Mouse (Mus musculus): Measurements from ENCODE around the gene Stra6.

Stra6 gene

DNA sequence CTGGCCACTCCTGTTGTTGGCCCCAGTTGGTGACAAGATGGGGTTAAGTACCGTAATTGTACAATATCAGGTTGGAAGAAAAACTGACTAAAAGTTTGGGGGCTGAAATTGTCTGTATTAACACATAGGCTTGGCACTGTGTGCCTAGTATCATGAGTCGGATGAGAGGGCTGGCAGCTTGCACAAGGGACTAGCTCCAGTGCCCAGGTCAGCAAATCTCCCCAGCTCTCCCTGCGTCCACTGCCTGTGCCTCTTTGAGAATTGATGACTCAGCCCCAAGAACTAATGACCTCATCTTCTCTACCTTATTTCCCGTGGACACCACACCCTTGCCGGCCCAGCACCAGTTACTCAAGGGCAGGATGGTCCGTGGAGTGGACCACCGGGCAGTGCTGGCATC lies 13.7 kb upstream of the Stra6 start:
- DNase-seq (ENCODE audit: low spot score), result no peak

DNA sequence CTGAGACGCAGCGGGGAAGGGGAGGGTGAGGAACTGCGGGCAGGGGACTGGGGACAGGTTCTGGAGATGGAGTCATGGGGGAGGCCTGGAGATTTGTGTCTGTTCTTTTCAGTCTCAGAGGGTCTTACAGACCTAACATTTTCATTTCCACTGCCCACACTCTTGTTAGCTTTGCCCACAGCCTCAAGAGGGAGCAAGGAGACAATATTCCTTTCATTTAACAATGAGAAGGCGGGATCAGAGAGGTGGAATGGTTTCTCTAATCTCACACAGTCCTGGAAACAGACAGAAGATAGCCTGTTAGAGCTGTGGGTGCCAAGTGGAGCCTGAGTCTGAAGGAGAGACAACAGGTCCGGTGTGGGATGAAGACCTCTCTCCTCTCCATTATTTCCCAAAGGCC lies 11.7 kb upstream of the Stra6 start:
- no peak for DNase-seq (ENCODE audit: low spot score)

DNA sequence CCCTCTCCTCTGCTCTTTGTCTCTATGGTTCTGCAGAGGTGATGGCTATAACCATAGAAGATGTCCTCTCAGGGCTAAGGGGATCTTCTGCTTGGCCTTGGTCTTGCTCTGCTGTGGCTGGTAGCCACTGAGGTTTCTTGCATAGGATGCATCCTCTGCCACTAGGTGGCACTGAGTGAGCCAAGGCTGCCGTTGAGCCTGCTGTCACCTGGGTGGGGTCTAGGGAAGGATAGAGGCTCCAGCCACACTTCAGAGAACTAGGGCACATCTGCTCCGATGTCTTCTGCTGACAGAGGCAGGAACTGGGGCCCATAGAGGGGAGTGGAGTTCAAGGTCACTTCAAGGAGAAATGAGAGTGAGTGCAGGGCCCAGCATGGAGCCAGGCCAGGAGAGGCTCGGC lies 10.5 kb upstream of the Stra6 start:
- peak; percentile 37 for DNase-seq (ENCODE audit: low spot score)

DNA sequence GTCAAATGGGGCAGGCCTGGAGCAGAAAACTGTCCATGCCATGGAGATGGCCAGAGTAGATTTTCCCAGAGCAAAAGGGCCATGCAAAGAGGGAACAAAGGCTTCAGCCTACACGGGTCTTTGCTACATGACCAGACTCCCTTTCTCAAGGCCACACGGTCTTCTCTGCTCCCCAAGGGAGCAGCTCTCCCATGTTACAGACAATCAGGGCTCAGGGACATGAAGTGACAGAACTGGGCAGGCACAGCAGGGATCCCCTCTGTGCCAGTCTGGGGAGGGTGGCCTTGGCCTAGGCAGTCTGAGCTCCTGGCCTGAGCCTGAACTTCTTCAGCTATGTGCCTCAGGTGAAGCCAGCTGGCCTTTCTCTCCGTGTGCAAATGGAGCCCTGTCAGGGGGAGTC lies 10.0 kb upstream of the Stra6 start:
- DNase-seq (ENCODE audit: low spot score), result no peak

DNA sequence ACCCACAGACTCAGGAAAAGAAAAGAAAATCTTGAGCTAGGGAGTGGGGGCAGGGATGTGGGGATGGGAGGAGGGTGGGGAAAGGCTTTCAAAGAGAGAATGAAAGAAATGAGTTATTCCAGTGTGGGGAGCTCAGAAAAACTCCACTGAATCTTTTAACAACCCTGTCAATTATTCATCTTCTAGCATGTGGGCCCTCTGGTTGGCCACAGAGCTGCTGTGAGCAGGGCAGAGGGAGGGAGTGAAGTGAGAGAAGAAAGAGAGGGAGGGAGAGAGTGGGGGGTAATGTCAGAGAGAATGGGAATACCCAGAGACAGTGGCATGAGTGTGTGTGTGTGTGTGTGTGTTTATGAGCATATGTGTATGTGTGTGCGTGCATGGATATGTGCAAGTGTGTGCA lies 9.6 kb upstream of the Stra6 start:
- DNase-seq (ENCODE audit: low spot score), result no peak

DNA sequence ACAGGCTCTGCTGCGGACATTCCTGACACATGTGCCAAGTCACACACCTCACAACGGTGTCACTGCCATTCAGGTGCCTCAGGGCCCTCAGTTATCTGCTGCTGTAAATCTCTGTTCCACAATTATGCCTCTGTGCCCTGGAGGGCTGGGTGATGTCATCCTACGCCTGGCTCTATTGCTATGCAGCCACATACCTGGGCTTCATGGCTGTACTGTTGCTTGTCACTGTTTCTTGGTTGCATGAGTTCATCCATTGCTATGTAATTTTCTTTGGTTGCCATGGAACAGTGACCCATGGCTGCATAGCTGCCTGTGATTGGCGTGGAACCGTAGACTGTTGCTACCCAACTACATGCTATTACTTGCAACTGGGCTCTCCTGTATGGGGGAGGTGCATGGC lies 7.9 kb upstream of the Stra6 start:
- no peak for DNase-seq (ENCODE audit: low spot score)

DNA sequence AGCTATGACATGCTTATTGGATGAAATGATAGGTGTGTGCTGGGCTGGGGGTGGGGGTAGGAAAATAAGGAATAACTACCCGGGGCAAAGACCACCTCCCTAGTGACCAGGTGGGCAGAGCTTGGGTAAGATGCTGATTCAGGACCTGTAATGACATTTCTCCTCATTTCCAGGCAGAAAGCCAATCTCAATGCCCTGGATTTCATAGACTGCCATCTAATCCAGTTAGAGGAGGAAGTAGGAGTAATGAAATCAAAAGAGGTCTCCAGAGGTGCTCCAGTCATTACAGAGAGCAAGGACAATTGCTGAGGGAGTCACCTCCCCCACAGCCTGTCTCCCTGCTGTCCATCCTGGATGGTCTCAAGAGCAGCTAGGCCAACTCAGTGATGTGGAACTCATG lies 3.7 kb upstream of the Stra6 start:
- no peak for DNase-seq (ENCODE audit: low spot score)

DNA sequence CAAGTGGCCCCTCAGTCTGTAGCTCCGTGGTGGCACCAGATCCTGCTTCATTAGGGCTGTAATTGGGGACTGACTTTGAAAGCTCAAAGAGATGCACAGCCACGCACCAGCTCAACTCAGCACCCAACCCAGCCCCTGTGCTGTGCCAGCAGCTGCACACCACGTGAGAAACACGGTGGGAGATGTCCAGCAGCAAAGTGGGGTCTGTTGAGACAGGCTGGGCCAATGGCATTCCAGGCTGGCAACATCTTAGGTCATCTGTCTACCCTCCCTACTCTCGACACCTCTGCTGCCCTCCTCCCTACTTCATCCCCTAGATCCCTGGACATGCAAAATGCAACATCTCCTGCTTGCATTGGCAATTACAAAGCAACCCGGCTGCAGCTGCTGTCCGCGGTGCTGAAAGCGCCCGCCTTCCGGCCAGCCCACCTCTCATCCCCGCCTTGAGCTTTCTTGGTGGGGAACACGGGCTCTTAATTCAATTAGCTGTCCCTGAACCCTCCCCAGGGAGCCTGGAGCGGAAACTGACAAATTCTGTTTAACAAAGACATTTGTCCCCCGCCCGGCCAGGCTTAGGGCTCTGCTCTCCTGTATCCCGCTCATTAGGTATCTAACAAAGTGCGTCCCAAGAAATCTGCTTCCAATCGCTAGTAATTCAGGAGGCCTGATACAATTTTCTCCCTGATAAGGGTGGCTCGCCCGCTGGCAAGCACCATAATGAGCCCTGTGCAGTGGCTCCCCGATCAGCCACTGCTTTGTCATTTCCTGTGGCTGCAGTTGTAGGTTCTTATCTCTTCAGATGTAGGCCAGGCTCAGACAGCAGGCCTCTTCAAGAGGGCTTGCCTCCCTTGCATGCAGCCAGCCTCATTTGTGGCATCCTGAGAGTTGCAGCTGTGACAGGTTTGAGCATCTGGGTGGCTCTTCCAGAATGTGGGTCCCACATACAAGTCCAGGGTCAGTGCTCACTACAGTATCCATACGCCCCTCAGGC lies 2.6 kb upstream of the Stra6 start:
- no peak for DNase-seq (ENCODE audit: low spot score)

DNA sequence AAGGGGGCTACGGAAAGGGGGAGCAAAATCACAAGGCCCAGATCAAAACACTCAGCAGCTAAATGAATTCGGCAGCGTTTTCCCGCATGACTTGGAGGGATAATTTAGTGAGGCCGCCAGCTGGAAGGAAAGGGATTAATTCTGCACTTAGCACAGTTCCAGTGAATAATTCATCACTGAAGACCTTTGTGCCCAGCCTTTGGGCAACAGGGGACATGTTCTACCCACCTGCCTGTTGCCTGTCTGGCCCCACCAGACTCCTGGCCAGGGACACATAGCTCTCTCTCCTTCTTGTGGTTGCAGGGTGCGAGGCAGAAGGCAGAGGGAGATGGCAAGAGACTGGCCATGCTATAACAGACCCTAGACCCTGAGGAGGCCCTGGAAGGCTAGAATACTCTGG lies 1.9 kb downstream of the Stra6 start:
- no peak for DNase-seq (ENCODE audit: low spot score)

DNA sequence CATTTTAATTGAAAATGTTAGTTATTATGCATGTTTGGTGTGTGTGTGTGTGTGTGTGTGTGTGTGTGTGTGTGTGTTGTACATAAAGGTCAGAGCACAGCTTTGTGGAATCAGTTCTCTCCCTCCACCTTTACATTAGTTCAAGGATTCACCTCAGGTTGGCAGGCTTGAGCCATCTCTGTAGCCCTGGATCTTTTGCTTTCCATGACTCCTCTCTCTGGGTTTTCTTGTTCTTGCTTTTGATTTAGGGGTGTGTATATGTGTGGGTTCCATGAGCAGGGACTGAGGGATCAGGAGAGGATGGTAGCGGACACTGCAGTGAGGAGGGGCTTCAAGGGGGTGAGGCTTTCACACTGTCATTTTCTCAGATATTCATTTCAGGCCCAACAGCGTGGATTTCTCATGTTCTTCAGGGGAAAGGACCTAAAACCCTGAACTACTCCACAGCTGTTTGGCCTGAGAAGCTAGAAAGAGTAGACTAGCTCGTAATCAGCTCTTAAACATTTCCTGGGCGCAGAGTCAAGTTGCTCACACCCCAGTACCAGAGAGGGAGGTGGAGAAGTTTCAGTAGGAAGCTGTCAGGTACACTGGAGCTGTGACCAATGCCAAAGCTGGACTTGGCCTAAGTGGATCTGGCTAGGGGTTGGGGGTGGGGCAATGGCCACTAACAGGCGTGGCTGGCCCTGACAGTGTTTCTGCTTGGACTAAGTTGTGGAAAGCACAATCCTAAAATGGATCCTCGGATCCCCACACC lies 2.6 kb downstream of the Stra6 start:
- DNase-seq (ENCODE audit: low spot score), result no peak

DNA sequence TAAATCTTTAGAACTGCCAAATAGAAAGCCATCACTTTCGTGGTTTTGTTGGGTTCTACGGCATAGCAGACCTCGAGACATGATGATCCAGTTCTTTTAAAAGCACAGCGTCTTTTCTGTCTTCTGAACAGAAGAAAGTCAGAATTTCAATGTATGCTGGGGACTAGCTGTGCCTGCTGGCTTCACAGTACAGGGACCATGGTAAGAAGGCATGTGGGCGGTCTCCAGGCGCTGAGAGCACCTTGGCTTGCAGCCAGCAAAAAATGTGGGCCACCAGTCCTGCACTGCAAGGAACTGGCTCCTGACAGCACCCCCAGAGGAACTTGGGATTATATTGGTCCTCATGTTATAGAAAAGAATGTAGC lies 3.1 kb downstream of the Stra6 start:
- DNase-seq (ENCODE audit: low spot score), result no peak

DNA sequence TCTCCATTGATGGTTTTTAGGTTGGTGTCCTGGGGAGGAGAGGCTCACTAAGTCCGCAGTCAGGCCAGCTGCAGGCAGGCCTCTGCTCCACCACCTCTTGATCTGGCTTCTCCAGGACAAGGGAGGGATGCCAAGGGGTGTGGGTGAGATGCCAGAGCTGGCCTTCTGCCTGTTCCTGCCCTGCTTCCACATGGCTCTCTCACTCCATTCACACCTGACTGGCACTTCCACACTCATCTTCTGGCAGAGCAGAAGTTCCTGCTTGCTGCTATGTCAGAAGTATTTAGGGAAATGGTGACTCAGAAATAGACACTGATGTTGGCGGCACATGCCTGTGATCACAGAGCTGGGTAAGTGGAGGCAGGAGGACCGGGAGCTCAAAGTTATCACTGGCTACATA lies 4.0 kb downstream of the Stra6 start:
- DNase-seq (ENCODE audit: low spot score), result no peak

DNA sequence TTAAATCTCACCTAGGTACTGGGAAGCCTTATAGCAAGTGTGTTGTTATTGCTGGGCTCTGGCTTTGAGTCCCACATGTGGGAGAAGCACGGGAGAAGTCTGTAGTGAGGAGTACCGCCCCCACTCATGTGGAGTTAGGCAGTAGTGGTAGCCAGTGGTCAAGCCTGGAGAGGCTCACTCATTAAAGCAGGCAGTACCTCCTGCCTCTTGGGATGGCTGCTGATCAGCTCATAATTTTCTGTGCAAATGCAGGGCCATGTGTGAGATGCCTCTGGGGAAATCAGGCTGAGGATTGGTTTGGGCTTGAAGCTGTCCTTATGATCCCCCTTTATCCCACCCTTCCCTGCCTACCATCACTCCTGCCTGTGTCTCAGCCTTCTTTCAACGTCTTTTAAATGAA lies 11.0 kb downstream of the Stra6 start:
- DNase-seq (ENCODE audit: low spot score), result no peak

DNA sequence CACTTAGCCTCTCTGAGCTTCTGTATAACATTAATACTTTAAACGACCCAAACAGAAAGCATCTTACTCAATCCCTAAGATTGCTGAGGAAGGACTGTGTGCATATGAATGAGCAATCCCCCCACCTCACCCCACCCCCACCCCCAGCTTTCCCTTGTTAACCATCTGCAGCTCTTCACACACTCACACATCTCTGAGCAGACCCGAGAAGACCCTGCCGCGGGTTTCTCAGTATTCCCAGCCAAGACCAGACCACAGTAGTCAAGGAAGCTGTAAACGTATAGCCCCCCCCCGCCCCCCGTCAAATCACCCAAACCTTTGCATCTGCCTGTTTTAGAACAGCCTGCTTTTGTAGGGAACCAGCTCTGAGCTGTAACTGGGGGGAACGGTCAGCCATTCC lies 21.0 kb downstream of the Stra6 start:
- no peak for DNase-seq (ENCODE audit: low spot score)

DNA sequence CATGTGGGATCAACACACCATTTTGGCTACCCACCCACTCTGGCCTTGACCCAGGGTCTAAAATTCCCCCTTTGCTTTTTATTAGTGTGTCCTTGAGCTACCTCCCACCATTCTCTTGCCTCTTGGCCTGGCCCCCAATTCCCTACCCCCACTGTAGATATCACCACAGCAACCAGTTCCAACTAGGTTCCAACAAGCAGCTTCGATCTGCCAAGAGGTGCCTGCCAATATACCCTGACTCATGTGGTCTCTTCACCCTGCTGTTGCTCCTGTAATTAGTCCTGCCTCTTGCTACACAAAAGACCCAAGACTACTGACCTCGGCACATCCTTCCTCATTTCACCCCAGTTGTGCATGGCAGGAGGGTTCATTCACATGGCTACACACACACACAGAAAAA lies 21.5 kb downstream of the Stra6 start:
- DNase-seq (ENCODE audit: low spot score), result no peak

DNA sequence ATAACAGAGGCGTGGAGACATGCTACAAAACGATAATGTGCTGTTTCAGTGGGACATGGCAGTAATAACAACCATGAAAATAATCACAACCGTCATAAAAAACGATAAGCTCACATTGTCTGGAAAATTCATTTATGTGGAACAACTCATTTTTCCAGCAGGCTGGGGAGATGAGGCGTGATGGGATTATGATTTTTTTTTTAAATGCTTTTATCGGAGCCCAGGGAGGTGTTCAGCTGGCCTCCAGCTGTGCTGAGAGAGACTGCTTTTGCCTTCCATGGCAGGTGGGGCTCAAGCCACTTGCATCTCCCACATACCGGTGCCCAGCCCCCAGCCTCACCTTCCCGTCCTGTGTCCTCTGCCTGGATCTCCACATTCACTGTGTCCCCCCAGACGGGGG lies 22.6 kb downstream of the Stra6 start:
- no peak for DNase-seq (ENCODE audit: low spot score)

DNA sequence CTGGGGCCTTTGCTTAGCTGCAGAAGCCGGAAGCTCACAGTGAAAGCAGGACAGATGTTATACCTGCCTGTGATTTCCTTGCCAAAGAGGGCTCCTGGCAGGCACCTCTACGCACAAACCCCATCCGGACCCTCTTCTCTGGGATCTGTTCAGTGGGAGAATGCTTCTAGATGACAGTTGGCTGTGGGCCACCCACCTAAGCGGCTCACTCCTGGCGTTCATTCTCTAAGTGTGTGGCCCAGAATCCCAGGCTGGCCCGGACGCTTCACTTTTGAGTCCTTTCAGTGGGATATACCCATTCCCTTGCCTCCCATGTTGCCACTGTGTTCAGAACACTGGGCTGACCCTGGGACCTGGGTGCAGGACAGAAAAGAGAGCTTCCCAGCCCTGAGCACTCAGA lies 23.3 kb downstream of the Stra6 start:
- no peak for DNase-seq (ENCODE audit: low spot score)

DNA sequence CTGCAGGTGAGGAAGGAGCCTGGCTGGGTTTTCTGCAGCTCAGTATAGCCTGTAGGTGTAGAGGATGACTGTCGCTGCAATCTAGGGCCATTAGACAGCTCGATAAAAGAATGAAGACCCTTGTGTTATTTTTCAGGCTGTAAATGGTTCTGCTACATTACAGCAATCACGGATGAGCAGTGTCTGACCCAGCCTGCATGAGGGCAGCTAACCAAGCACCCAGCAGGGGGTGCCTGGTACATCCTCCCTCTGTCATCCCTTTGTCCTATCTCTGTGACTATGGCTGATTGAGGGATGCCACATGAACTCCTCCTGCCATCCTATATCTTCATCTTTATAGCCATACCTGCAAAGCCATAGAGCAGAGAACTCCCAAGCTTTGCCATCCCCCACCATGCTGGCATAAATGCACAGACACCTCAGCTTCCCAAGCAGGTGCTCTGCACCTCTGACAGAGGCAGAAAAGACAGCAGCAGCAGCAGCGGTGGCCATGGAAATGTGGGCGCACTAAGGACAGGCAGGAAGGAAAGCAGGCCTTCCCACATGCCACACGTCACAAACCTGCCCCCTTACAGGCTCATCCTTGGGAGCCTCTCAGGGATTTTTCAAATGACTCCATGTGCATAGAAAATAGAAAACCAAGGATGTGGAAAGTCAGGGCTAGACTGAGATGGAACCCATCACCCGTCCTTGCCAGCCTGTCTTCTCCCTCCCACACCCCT lies 23.9 kb downstream of the Stra6 start:
- DNase-seq (ENCODE audit: low spot score), result no peak

DNA sequence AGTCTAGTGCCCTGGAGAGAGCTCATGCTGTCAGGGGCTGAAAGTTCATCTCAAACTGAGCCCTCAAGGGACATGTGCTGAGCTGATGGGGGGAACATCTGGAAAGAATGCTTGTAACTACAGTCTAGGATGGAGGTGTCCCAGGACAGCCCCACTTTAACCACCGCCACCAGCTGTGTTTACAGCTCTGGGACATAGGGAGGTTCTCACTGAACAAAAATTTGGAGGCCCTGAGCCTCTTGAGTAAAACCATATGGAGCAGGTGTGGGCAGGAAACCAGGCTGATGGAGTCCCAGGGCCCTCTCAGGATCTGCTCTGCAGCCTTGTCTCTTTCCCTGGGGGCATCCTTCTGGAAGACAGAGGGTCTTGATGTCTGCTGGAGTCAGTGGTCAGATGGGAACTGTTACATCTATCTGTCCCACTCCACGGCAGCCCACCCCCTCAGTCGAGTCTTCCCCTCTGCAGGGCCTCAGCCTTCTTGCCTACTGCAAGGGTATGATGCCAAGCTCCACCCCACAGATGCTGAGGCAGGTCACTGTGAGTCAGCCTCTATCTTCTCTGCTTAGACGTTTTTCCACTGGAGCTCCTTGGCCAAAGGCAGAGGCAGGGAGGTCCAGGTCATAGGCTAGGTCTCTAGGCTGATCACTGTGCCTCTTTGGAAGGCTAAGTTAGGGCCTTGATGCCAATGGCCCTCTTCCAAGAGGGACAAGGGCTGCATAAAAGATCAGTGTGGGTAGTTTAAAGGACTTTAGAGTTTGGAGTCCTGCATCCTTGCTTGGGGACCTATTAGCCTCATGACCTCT lies 28.2 kb downstream of the Stra6 start:
- no peak for DNase-seq (ENCODE audit: low spot score)

DNA sequence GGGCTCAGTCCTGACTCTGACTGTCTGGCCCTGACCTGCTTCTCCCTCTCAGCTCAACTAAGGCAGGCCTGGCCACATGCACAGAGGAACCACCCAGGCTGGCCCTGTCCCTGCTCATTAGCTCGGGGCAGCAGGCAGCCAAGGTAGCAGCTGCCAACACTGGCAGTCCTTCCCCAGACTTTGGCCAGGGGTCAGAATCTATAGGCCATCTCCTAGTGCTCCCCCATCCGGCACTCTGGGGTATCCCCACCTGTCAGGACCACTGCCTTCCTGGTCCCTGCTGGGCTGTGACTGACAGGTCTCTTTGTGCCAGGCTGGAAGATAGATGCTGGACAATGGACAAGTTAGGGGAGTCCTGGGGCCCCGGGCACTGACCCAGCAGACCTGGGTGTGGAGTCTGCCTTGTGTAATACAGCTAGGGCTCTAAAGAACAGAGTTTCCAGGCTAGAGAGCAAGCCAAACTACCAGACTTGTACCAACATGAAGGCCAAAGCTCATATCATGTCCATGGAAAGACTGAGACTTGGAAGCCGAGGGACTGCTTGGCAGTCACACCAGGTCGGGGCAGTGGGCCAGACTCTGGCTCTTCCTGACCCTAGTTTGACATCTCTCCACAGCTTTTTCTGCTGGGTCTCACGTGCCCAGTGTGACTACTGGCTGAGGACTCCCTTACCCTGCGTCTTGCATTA lies 29.1 kb downstream of the Stra6 start:
- no peak for DNase-seq (ENCODE audit: low spot score)

DNA sequence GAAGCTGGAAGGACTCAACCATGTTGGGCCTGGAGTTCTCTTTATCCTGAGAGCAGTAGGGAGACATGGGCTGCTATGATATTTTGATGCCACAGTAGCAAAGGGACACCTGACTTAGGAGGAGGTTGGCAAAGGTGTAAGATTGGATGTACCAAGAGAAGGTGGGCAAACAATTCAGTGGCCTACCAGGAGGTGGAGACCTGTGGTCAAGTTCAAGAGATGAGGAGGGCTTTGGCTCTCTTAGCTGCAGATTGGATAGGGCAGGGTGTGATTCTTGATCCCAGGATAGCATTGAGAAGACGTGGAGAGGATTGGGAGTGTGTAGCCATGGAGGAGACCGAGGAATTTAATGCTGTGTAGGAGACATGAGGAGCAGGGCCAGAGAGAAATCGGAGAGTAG lies 30.2 kb downstream of the Stra6 start:
- no peak for DNase-seq (ENCODE audit: low spot score)
